Mouse (Mus musculus) cerebellum, adult (tissue): Measurements from ENCODE around the gene Bcorl1.
A peak's percentile ranks its signal among the peaks of the same experiment; 100 is the strongest.

Source experiments
- ATAC-seq: cut with Nextera tagmentation; 2 replicates; pipeline ENCODE4 v1.9.2; 2017; ENCODE audit warnings: mild to moderate bottlenecking, moderate library complexity, mixed read lengths; ENCODE audit not compliant: insufficient number of reproducible peaks, low FRiP score, low TSS enrichment

The Bcorl1 gene

GRCm38 (mm10) chrX:48341141-48341540 is at the start of gene Bcorl1:
Gene Bcorl1 (plus strand): TSS chrX:48341358.
- no peak for ATAC-seq

- ATAC-seq = no peak
Measured at GRCm38 (mm10) chrX:48291413-48291812, 49.7 kb upstream of the Bcorl1 start.

GRCm38 (mm10) chrX:48305356-48305755 is 35.8 kb upstream of the Bcorl1 start:
- no peak for ATAC-seq

GRCm38 (mm10) chrX:48310706-48311517 is 30.2 kb upstream of the Bcorl1 start:
- no peak for ATAC-seq

- no peak for ATAC-seq
Measured at GRCm38 (mm10) chrX:48311727-48312126, 29.4 kb upstream of the Bcorl1 start.

GRCm38 (mm10) chrX:48314530-48315079 is 26.6 kb upstream of the Bcorl1 start:
- ATAC-seq = peak; percentile 79

- no peak for ATAC-seq
Measured at GRCm38 (mm10) chrX:48317444-48317843, 23.7 kb upstream of the Bcorl1 start.

- ATAC-seq = no peak
Measured at GRCm38 (mm10) chrX:48318194-48318593, 23.0 kb upstream of the Bcorl1 start.

GRCm38 (mm10) chrX:48340441-48341049 is 613 bp upstream of the Bcorl1 start:
- no peak for ATAC-seq

GRCm38 (mm10) chrX:48341621-48342161 is 533 bp downstream of the Bcorl1 start:
- no peak for ATAC-seq

- no peak for ATAC-seq
Measured at GRCm38 (mm10) chrX:48342731-48343130, 1.6 kb downstream of the Bcorl1 start.

GRCm38 (mm10) chrX:48343461-48343952 is 2.3 kb downstream of the Bcorl1 start:
- ATAC-seq = peak; percentile 96

GRCm38 (mm10) chrX:48343966-48344642 is 2.9 kb downstream of the Bcorl1 start:
- ATAC-seq = 0 out of 2 replicates have a peak, but pooled peaks have one; percentile 1

GRCm38 (mm10) chrX:48344643-48345384 is 3.7 kb downstream of the Bcorl1 start:
- no peak for ATAC-seq

GRCm38 (mm10) chrX:48345385-48345932 is 4.3 kb downstream of the Bcorl1 start:
- no peak for ATAC-seq

- no peak for ATAC-seq
Measured at GRCm38 (mm10) chrX:48355346-48355745, 14.2 kb downstream of the Bcorl1 start.

GRCm38 (mm10) chrX:48365836-48366577 is 24.8 kb downstream of the Bcorl1 start:
- no peak for ATAC-seq

GRCm38 (mm10) chrX:48367841-48368240 is 26.7 kb downstream of the Bcorl1 start:
- no peak for ATAC-seq

- no peak for ATAC-seq
Measured at GRCm38 (mm10) chrX:48383643-48384042, 42.5 kb downstream of the Bcorl1 start.
